Mouse (Mus musculus) retina, postnatal 7 days (tissue): ENCODE results near the gene Mrgprb3.

ENCODE experiments used
- DNase-seq: peaks from one replicate; pipeline ENCODE4 v3.0.0-alpha.2; 2012; ENCODE audit warnings: low read depth, low spot score

Mrgprb3 gene

DNA sequence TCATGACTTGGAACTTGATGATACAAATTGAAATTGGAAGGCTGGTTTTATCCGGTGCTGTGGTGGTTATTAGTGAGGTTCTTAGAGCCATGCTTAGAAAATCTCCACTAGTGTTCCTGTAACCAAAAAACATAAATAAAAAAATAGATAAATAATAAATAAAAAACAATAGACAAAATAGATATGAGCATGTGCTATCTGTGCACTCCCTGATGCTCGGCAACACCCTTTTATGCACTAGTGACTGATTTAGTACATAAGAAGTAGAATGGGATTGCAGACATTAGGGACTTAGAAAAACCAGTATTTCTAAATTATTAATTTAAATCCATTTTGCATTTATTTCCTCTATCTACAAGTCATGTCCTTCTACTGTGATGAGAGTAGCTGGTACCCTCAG lies at the start of gene Mrgprb3:
Gene Mrgprb3 (minus strand): TSS at position 101 of the 400 bp plus-strand sequence.
- DNase-seq = no peak
